8 mouse cellular contexts compared by ENCODE assay signal in genomic region chr16:42874456-42874855, GRCm38 (mm10). TPM values are rescaled to one million over a fixed set of nuclear protein-coding genes. Genes with fewer than 3 reads are reported as not detected.
DNase-seq lines count a peak whose midpoint lies in the region; ATAC-seq lines count a peak whose summit lies in the region.

No protein-coding gene starts in this region.

- H3K27me3 ChIP-seq in forebrain, embryonic 13.5 days, result no peaks in the 10 kb centered on the region
- H3K27me3 ChIP-seq in hindbrain, embryonic 11.5 days (ENCODE audit: control insufficient read depth, insufficient read depth, low read length), result no peaks in the 10 kb centered on the region
- H3K27me3 ChIP-seq in limb, embryonic 12.5 days, result no peaks in the 10 kb centered on the region
- H3K27me3 ChIP-seq in midbrain, embryonic 13.5 days, result no peaks in the 10 kb centered on the region

- peak overlapping the region; percentile 50 for H3K4me3 ChIP-seq in forebrain, embryonic 13.5 days
- peak overlapping the region; percentile 39 for H3K4me3 ChIP-seq in hindbrain, embryonic 11.5 days (ENCODE audit: low read depth, low read length)
- H3K4me3 ChIP-seq in limb, embryonic 12.5 days (replicated peaks), result peak overlapping the region; percentile 42
- H3K4me3 ChIP-seq in midbrain, embryonic 13.5 days (replicated peaks), result peak overlapping the region; percentile 49

- 0% methylated on average over 5 of the region's 5 CpGs for WGBS in forebrain, embryonic 13.5 days
- 1% methylated on average over 5 of the region's 5 CpGs for WGBS in hindbrain, embryonic 11.5 days
- WGBS in limb, embryonic 12.5 days, result under 1% methylated on average over 5 of the region's 5 CpGs
- under 1% methylated on average over 5 of the region's 5 CpGs for WGBS in midbrain, embryonic 13.5 days

- no peak for ATAC-seq in forebrain, embryonic 13.5 days
- ATAC-seq in hindbrain, embryonic 11.5 days (ENCODE audit: low FRiP score), result no peak
- no peak for ATAC-seq in limb, embryonic 12.5 days (ENCODE audit: insufficient number of reproducible peaks, insufficient read depth, low FRiP score, low TSS enrichment, low read depth)
- ATAC-seq in midbrain, embryonic 13.5 days, result no peak

- DNase-seq in cerebellum, adult 11 months, result peak; percentile 46
- DNase-seq in cerebellum, adult 8-10 months, result no peak
- DNase-seq in adrenal gland, postnatal 14 days, result peak; percentile 67
- peak; percentile 59 for DNase-seq in hindbrain, embryonic 11.5 days (ENCODE audit: low spot score)
- DNase-seq in urinary bladder, postnatal 36 days (ENCODE audit: low spot score in 2 of 2), result peak; percentile 18 to 54

- peak overlapping the region; percentile 95 for H3K27ac ChIP-seq in forebrain, embryonic 13.5 days
- peak overlapping the region; percentile 94 for H3K27ac ChIP-seq in hindbrain, embryonic 11.5 days (ENCODE audit: low read depth, low read length)
- H3K27ac ChIP-seq in limb, embryonic 12.5 days, result peak overlapping the region; percentile 94
- H3K27ac ChIP-seq in midbrain, embryonic 13.5 days, result peak overlapping the region; percentile 96

- H3K4me2 ChIP-seq in forebrain, embryonic 13.5 days, result peak overlapping the region; percentile 61
- peak overlapping the region; percentile 32 for H3K4me2 ChIP-seq in hindbrain, embryonic 11.5 days (replicated peaks; ENCODE audit: low read depth, low read length)
- H3K4me2 ChIP-seq in limb, embryonic 12.5 days, result peak overlapping the region; percentile 54
- peak overlapping the region; percentile 57 for H3K4me2 ChIP-seq in midbrain, embryonic 13.5 days (replicated peaks)

- peaks cover 3% of the 10 kb centered on the region; the same call in 1 of the 2 replicates for H3K4me1 ChIP-seq in forebrain, embryonic 13.5 days
- H3K4me1 ChIP-seq in hindbrain, embryonic 11.5 days (replicated peaks; ENCODE audit: control insufficient read depth, insufficient read depth, low read length), result no peaks in the 10 kb centered on the region
- peaks cover 16% of the 10 kb centered on the region; the same call in 1 of the 2 replicates for H3K4me1 ChIP-seq in limb, embryonic 12.5 days (replicated peaks)
- H3K4me1 ChIP-seq in midbrain, embryonic 13.5 days (replicated peaks), result peaks cover 15% of the 10 kb centered on the region

- peak overlapping the region; percentile 68 for H3K9ac ChIP-seq in forebrain, embryonic 13.5 days
- H3K9ac ChIP-seq in hindbrain, embryonic 11.5 days (ENCODE audit: low read depth, low read length), result peak overlapping the region; percentile 46
- peak overlapping the region; percentile 53 for H3K9ac ChIP-seq in limb, embryonic 12.5 days (replicated peaks)
- peak overlapping the region; percentile 72 for H3K9ac ChIP-seq in midbrain, embryonic 13.5 days (replicated peaks)

- no peaks in the 10 kb centered on the region for H3K36me3 ChIP-seq in forebrain, embryonic 13.5 days (ENCODE audit: poor library complexity, severe bottlenecking)
- H3K36me3 ChIP-seq in hindbrain, embryonic 11.5 days (ENCODE audit: control insufficient read depth, insufficient read depth, low read length), result no peaks in the 10 kb centered on the region
- no peaks in the 10 kb centered on the region for H3K36me3 ChIP-seq in limb, embryonic 12.5 days
- H3K36me3 ChIP-seq in midbrain, embryonic 13.5 days, result no peaks in the 10 kb centered on the region

- H3K9me3 ChIP-seq in forebrain, embryonic 13.5 days (replicated peaks), result no peaks in the 10 kb centered on the region
- H3K9me3 ChIP-seq in hindbrain, embryonic 11.5 days (ENCODE audit: control insufficient read depth, low read length), result no peaks in the 10 kb centered on the region
- H3K9me3 ChIP-seq in limb, embryonic 12.5 days, result no peaks in the 10 kb centered on the region
- H3K9me3 ChIP-seq in midbrain, embryonic 13.5 days, result no peaks in the 10 kb centered on the region

RNA-seq across cellular contexts. Expression of gene Zbtb20, which starts 1.2 kb away (rescaled TPM):
- total RNA-seq in adrenal gland, postnatal 14 days (2021), result 143 and 147 TPM in 2 replicates
- 79.7 and 84.9 TPM in 2 replicates for polyA plus RNA-seq in forebrain, embryonic 13.5 days (2015; fragmentation: Nextera tagmentation; extraction: Ambion mirVana)
- polyA plus RNA-seq in hindbrain, embryonic 11.5 days (2014; fragmentation: Nextera tagmentation; extraction: Ambion mirVana), result 47.9 and 64.1 TPM in 2 replicates
- 14.2 and 18.8 TPM in 2 replicates for polyA plus RNA-seq in limb, embryonic 12.5 days (2016; fragmentation: Nextera tagmentation; extraction: Ambion mirVana)
- polyA plus RNA-seq in midbrain, embryonic 13.5 days (2015; fragmentation: Nextera tagmentation; extraction: Ambion mirVana), result 79.2 and 86.5 TPM in 2 replicates
